Mouse (Mus musculus): ENCODE data around the gene Jagn1. TPM values are rescaled to one million over a fixed set of nuclear protein-coding genes. Genes with fewer than 3 reads are reported as not detected.

Jagn1 gene
- total RNA-seq, 2 experiments from 2014 or later: 47.8 to 49.2 TPM

DNA sequence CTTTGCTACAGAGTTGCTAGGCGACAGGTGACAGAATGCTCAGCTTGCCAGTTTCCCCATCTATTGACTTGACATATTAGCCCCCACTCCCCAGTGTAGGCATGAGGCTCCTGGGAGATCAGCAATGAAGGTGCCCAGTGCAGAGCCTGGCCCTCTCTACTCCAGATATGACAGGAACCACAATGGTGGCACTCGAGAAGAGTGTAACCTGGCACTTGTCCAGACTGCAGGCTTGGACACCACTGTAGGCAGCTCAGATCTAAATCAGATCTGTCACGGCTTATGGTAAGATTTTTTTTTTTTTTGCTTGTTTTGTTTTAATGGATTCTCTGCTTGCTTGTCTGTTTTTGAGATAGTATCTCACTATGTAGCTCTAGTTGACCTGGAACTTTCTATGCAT is 8.7 kb upstream of the Jagn1 start:
- DNase-seq (ENCODE audit: low spot score in 2 of 2): no peak

DNA sequence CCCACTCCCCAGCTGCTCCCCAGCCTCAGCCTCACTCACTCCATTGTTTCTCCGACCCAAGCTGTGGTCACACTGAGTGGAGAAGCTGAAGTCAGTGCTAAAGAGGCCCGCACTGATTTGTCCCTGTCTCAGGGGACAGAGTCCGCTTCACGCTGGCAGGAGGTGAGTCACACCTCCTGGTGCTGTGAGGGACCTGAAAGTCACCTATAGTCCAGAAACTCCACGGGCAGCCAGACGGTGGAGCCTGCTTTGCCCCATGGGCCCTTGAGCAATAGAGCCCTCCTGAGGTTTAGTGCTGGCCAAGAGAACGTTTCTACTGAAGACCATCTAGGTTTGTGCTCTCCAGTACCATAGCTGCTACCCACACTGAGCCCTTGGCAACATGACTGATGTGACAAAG is 7.7 kb upstream of the Jagn1 start:
- no peak for DNase-seq (ENCODE audit: low spot score in 2 of 2)

DNA sequence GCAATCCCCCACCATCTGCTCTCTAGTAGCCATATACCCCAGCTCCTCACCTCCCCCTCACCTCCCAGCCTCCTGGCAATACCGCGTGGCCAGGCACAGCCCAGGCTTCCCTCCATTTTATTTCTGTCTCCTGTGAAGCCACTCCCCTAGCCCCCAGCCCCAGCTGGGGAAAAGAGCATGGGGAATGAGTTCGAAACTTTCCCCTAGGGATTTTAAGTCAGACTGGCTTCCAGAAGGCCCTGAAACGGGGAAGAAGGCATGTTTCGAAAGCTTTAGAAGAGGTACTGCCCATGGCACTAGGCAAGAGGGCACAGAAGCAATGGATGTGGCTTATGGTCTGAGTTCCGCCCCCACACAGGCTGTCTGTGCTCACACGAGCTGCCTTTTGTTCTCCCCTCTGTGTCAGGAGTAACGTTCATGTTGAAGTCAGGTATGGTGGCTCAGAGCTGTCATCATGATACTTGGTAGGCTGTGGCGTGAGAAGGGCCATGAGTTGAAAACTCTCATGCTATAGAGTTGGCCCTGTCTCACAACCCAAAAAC is 6.6 kb upstream of the Jagn1 start, which contains the start of gene Cidec:
TSS of gene Cidec (minus strand) at position 97 of the 542 bp plus-strand sequence.
- no peak for DNase-seq (ENCODE audit: low spot score in 2 of 2)

DNA sequence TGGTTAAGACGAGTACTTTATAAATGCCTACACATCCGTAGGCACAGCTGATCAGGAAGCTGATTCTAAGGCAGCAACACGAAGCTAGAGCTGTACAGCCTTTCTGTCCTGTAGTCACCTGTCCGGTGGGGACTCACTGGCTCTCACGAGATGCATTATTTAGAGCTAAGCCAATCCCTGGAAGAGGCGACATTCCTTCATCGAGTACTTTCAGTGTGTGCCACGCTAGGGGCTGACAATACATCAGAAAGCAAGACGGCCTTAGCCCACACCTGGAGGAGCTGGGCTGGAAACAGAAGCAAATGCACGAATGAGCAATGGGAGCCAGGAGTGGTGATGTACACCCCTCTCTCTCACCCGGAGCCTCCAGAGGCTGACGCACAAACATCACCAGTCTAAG is 5.2 kb upstream of the Jagn1 start:
- DNase-seq (ENCODE audit: low spot score in 2 of 2): no peak

DNA sequence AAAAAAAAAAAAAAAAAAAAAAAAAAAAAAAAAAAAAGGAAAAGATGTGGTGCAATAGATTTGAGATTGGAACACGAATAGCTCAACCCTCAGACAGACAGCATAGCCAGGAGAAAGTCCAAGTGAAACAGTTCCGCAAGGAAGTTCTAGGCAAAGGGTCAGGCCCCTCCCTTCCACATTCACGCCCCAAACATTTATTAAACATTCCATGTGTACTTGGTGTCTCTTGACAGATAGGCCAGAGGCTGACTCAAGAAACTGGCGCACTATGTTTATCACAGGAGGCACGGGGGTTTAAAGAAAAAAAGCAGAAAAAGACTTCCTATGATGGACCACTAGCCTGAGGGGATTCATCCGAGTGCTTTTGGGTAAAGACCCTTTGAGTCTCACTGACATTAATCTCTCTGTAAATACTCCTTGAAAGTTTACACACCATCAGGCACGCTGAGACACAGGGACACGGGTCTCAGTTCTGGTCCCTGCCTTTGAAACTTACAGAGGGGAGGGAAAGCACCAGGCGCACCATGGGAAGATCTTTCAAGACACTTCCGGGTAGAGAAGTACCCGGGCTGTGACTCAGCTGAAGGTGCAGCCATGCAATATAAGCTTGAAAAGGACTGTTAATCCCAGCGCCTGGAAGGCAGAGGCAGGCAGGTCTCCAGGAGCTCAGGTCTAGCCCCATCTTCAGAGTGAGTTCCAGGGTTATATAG is 3.5 kb upstream of the Jagn1 start:
- DNase-seq (ENCODE audit: low spot score in 2 of 2): no peak

DNA sequence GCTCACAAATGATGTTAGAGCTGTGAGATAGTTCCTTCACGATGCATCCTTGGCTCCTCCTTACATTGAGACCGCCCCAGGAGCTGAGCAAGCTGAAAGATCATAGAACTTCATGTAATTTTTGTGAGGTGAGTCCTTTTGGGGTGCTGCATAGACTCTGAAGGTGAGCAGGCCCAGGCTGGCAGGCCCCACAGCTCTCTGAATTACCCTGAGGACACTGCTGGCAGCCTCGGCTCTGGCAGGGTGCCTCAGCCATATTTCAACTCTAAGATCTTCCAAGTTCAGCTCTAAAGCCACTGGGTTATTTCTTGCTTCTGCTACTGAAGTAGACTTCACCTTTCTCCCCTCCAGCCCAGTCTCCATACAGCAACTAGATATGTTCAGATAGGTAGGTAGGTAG is 1.7 kb upstream of the Jagn1 start:
- no peak for DNase-seq (ENCODE audit: low spot score in 2 of 2)

DNA sequence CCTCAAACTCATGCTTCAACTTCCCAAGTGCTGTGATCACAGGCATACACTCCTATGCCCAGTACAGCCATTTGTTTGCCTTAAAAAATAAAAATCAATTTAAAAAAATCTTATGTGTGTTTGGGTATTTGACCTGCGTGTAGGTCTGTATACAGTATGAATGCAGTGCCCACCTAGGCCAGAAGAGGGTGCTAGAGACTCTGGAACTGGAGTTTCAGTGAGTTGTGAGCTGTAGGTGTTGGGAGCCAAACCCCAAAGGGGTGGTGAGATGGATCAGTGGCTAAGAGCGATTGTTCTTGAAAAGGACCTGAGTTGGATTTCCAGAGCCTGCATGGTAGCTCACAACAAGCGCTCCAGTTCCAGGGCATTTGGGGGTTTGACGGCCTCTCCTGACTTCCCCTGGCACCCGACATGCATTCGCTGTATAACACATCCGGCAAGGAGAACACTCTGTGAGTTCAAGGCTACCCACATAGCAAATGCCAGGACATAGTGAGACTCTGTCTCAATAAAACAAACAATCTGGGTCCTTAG is 1.2 kb upstream of the Jagn1 start:
- DNase-seq (ENCODE audit: low spot score in 2 of 2): peak in 1 of 2 experiments; percentile 52

DNA sequence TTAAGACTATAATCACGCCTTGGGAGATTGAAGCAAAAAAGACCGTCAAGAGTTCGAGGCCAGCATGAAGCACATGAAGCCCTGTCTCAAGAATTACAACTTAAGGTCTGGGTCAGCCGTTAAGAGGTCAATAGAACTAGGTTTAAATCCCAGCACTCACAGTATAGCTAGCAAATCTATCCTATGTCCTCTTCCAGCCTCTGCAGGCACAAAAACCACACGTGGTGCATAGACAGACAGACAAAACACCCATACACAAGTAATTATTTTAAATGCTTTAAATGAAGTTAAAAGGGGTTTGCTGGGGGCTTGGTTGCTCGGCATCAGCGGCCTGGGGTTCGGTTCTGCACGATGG is 305 bp upstream of the Jagn1 start:
- no peak for DNase-seq (ENCODE audit: low spot score in 2 of 2)

DNA sequence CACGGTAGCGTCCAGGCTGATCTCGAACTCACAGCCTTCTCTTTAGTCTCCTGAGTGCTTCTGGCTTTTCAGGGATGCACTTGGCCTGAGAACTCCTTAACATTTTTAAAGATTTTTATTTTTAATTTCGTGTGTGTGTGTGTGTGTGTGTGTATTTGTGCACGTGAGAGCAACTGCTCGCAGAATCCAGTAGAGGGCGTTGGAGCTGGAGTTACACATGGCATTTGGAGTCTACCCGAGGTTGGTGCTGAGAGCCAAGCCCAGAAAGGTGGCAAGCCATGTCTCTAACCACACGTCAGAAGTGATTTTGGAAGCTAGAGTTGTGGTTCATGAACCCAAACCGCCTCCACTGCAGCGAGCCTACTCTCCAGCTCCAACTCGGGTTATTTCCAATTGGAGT is 722 bp downstream of the Jagn1 start:
- no peak for DNase-seq (ENCODE audit: low spot score in 2 of 2)

DNA sequence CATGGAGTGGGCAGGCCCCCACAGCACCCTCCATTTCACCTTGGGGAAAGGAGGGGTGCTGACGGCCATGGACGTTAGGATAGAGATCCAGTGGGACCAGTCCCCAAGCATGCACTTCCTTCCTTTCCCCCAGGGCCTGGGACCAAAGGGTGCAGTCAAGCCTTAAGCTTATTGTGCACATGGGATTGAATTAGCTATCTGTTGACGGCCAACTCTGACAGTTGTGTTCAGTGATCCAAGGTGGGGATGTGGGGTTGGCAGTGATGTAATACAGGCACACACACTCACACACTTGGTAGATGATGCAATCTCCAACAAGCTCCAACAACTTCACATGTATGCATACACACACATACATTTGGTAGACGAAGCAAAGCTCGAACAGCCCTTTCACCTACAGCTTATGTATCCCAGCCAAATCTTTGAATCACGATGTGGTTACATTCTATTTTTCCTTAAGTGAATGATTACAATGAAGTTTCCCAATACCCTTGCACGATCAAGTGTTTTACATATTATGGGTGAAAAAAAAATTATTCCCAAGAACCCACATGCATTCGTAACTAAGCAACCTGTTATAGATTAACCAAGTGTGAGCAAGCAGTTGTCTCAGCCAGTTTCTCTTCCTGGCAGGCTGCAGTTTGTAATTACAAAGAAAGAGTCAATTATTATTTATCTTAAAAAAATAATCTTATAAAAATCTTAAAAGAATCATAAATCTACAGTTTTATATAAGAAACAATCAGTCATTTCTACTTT is 2.0 kb downstream of the Jagn1 start:
- no peak for DNase-seq (ENCODE audit: low spot score in 2 of 2)

DNA sequence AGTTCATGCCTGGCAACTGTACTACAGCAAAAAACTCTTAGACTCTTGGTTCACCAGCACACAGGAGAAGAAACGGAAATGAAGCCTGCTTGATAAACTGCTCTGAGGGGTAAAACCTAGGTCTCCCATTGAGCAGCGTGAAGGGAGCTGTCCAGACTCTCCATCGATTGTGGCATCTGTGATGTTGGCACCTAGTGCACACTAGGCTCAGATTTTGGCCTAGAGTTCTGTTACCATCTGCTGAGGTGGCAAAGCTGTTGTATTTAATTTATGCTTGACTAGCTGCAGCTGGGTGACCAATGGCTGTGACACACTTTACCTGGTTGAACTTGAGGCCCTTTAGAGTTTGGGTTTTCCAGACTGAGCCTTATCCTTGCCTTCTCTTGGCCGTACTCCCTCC is 5.3 kb downstream of the Jagn1 start:
- no peak for DNase-seq (ENCODE audit: low spot score in 2 of 2)

DNA sequence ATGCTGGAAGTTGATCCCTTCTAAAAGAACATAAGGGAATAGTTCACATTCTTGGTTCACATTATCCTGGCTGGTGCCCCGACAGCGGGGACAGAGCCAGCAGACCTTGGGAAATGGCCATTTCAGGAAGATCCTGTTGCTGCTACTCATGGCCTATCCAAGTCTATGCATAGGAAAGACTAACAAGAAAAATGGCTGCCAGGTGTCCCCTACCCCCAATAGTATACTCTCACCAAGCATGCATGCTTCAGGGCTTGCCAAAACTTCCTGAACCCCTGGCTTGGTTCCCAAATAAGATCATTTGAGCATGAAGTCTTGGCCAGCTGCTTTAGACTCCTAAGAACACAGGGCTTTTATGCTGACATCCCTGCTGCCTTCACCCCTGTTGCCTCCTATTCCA is 9.5 kb downstream of the Jagn1 start:
- no peak for DNase-seq (ENCODE audit: low spot score in 2 of 2)

DNA sequence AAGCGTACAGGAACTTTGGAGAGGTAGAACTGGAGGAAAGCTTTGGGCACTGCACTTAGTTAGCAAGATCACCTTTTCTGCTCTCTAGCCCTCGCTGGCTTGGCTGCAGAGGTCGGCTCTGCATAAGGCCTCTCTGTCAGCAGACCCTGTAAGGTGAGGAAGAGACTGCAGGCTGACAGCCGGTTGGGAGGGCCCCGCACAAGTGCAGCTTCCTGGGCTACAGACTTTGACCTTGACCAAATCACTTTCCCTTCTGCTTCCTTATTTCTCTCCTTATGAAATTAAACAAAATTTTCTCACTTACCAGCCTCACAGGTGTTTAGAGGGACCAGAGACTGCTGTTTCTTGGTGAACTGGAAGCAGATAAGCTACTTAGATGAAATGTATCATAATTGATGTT is 12.6 kb downstream of the Jagn1 start:
- no peak for DNase-seq (ENCODE audit: low spot score in 2 of 2)

DNA sequence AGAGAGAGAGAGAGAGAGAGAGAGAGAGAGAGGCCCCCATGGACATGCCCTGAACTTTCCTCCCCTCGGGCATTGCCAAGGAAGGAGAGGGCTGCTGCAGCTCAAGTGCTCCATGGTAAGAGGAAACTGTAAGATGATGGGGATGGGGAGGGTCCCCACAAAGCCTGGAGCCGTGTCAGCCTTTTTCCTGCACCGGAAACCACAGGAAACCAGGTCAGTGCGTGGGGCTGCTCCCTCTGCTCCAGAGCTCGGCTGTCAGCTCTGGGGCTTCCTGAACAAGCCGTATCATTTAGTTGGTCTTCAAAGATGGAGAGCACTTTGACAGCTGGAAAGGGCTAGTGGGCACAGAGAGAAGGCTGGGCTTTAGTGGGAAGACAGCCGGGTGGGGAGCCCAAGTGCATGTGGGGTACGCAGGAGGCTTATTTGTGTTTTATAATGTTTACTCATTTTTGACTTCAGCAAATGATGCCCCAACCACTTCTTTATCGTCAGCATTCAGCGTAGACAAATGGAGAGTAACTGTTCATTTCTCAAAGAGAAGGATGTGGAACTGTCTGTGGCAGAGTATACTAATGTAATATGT is 15.7 kb downstream of the Jagn1 start, which contains the start of gene Il17re:
TSS of gene Il17re (plus strand) at position 533 of the 583 bp plus-strand sequence.
- DNase-seq (ENCODE audit: low spot score in 2 of 2): no peak

DNA sequence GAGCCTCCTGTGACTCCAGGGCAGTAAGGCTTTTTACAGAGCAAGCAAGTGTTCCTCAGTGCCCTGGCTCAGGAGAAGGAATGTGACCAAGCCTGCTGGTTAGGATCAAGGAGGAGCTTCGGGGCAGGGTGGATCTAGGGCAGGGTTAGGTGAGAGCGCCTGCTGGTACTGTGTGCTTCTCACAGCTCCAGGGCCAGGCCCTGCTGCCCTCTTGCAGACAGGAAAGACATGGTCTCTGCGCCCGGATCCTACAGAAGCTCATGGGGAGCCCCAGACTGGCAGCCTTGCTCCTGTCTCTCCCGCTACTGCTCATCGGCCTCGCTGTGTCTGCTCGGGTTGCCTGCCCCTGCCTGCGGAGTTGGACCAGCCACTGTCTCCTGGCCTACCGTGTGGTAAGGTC is 16.3 kb downstream of the Jagn1 start:
- no peak for DNase-seq (ENCODE audit: low spot score in 2 of 2)

DNA sequence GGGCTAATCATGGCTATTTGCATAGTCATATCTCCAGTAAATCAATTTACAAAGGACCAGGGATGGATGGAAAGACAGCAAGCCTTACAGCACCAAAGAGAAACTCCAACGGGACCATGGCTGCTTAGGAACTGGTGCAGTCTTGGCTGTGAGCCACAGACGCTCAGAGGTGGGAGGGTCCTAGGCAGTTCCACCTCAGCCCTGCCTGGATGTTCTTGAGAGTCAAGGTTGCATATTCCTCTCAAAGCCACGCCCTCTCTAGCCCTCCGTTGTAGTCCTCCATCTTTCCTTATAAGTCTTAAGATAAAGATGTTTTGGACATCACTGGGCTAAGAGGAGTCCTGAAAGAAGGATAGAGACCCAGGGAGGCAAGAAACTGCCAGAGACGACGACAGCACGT is 21.7 kb downstream of the Jagn1 start:
- DNase-seq (ENCODE audit: low spot score in 2 of 2): no peak

DNA sequence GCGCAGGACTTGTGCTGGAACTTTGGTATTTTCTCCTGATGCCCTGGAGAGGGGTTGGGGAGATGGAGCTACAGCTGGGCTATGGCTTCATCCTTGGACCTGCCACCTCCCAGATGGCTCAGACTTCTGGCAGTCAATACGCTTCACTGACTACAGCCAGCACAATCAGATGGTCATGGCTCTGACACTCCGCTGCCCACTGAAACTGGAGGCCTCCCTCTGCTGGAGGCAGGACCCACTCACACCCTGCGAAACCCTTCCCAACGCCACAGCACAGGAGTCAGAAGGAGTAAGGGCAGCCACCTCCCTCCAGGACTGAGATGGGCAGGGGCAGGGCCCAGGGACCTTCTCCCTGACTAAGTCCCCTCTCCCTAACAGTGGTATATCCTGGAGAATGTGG is 23.2 kb downstream of the Jagn1 start:
- DNase-seq (ENCODE audit: low spot score in 2 of 2): no peak

DNA sequence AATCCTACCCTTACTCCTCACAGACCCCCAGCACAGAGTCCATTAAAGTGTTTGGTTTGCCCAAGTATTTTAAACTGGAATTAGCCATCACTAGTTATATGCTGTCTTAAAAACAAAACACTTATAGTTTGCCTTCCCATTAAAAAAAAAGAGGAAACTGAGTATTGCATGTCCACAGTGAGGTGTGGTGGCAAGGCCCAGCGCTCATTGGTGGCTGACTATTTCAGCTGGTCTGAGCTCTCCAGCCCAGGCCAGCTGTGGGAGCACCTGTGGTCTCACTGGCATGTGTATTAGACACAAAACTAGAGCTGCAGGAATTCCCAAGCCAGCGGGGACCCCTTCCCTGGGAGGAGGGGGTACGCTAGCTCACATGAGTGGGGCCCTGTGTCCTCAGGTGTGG is 26.1 kb downstream of the Jagn1 start:
- DNase-seq (ENCODE audit: low spot score in 2 of 2): no peak

DNA sequence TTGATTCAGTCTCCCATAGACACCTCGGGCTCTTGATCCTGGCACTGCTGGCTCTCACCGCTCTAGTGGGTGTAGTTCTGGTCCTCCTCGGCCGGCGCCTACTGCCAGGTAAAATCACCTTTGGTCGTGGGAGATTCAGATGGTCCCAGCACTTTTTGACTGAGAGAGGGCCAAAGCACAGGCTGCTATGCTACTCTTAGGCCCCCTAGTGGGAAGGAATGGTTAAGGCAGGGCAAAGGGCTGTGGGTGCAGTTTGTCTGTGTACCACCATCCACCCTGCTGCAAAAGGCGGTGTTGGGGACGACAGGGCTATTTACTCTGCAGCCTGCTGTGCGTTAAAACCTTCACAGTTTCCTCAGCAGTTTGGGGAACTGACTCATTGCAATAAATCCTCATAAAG is 26.7 kb downstream of the Jagn1 start:
- DNase-seq (ENCODE audit: low spot score in 2 of 2): peak in 1 of 2 experiments; percentile 56

DNA sequence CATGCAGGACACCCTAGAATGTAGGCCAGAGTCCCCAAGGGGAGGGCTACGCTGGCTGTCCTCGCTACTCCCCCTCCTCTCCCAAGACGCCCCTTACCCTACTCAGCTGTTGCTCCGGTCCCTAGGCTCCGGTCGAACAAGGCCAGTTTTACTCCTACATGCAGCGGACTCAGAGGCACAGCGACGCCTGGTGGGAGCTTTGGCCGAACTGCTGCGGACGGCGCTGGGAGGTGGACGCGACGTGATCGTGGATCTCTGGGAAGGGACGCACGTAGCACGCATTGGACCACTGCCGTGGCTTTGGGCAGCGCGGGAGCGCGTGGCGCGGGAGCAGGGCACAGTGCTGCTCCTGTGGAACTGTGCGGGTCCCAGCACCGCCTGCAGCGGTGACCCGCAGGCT is 27.1 kb downstream of the Jagn1 start:
- peak; percentile 50 to 61 for DNase-seq (ENCODE audit: low spot score in 2 of 2)

DNA sequence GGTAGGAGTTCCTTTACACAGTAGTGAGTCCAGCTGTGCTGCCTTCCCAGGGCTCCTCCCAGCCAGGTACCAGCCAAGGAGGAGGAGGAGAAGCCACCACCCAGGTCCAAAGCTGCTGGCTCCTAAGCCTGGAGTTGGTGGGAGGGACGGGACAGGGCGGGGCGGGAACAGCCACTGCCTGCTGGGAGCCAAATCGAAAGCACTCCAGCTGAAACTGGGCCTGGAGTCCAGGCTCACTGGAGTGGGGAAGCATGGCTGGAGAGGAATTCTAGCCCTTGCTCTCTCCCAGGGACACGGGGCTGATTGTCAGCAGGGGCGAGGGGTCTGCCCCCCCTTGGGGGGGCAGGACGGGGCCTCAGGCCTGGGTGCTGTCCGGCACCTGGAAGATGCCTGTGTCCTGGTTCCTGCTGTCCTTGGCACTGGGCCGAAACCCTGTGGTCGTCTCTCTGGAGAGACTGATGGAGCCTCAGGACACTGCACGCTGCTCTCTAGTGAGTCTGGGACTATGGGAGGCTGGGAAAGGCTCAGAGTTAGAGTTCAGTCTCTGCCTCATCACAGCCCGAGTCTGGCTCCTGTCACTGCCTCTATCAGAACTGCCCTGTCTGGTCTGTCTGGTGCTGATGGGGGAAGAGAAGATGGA is 29.0 kb downstream of the Jagn1 start, which contains the start of gene Il17rc:
TSS of gene Il17rc (plus strand) at position 131 of the 640 bp plus-strand sequence.
- DNase-seq (ENCODE audit: low spot score in 2 of 2): no peak

Data from adrenal gland, postnatal 4 days (tissue).